Mouse (Mus musculus) megakaryocyte progenitor cell, adult 5-6 weeks (primary cell): ENCODE results near the gene Gjb4. TPM values are rescaled to one million over a fixed set of nuclear protein-coding genes. Genes with fewer than 3 reads are reported as not detected.

Experiments
- ATAC-seq: replicated peaks from 2 replicates; pipeline ENCODE4 v1.8.0; 2016; ENCODE audit warnings: mild to moderate bottlenecking, moderate TSS enrichment, inconsistent platforms; ENCODE audit not compliant: poor library complexity
- total RNA-seq, 2 experiments: library from RNA; stranded (forward) in 1 of 2; stranded (reverse) in 1 of 2; fragments of 157-497, 149-512 nt in 1 of 2; fragments of 200-1000 nt in 1 of 2; gene quantifications; 2 replicates each; pipeline versions ENCODE4 v1.2.3 to v1.2.4; 2015 to 2017

Gene Gjb4
- total RNA-seq, 2 experiments from 2014 or later: not detected

- no peak for ATAC-seq
Measured at GRCm38 (mm10) chr4:127312349-127312748, 41.5 kb downstream of the Gjb4 start.

- no peak for ATAC-seq
Measured at GRCm38 (mm10) chr4:127311561-127311960, 42.3 kb downstream of the Gjb4 start.

- ATAC-seq: no peak
Measured at GRCm38 (mm10) chr4:127306915-127307314, 47.0 kb downstream of the Gjb4 start.

GRCm38 (mm10) chr4:127303796-127304195, 50.1 kb downstream of the Gjb4 start:
- ATAC-seq: no peak

Other genes starting within 250 kb of the Gjb4 start
- gene Tmem35b, start 230.4 kb downstream of the Gjb4 start, total RNA-seq (2015): 15.2 and 17.8 TPM in 2 replicates
- gene Tmem35b, start 230.4 kb downstream of the Gjb4 start, total RNA-seq (2017): 5.9 and 9.2 TPM in 2 replicates
- not detected in 2 replicates for gene Dlgap3, start 184.9 kb downstream of the Gjb4 start, total RNA-seq (2015)
- not detected in 2 replicates for gene Dlgap3, start 184.9 kb downstream of the Gjb4 start, total RNA-seq (2017)
- gene Smim12, start 110.3 kb downstream of the Gjb4 start, total RNA-seq (2015): 31.6 and 33.8 TPM in 2 replicates
- gene Smim12, start 110.3 kb downstream of the Gjb4 start, total RNA-seq (2017): 40.4 and 49.1 TPM in 2 replicates
- not detected in 2 replicates for gene Gja4, start 40.0 kb downstream of the Gjb4 start, total RNA-seq (2015)
- gene Gja4, start 40.0 kb downstream of the Gjb4 start, total RNA-seq (2017): not detected in 2 replicates
- 0.59 and 2.3 TPM in 2 replicates for gene Gjb3, start 23.2 kb downstream of the Gjb4 start, total RNA-seq (2015)
- gene Gjb3, start 23.2 kb downstream of the Gjb4 start, total RNA-seq (2017): 0.74 and 3.0 TPM in 2 replicates
- gene Gjb5, start 4.1 kb upstream of the Gjb4 start, total RNA-seq (2015): not detected in 2 replicates
- not detected in 2 replicates for gene Gjb5, start 4.1 kb upstream of the Gjb4 start, total RNA-seq (2017)